Mouse (Mus musculus): ENCODE measurements around the gene Olfr520.
"Not testable (repeated sequence)": the region's sequence is repeated elsewhere in the genome, so short reads cannot be mapped to it uniquely, and the experiment has no call there.

Gene Olfr520

GRCm38 (mm10) chr7:99729973-99730372 lies at the start of gene Olfr520:
Gene Olfr520 (plus strand): TSS chr7:99730273.
- DNase-seq (ENCODE audit: low spot score) = peak; percentile 33

- DNase-seq (ENCODE audit: low spot score) = no peak
Observed at GRCm38 (mm10) chr7:99680771-99681170, 49.3 kb upstream of the Olfr520 start.

- DNase-seq (ENCODE audit: low spot score) = peak; percentile 25
Observed at GRCm38 (mm10) chr7:99684086-99684485, 46.0 kb upstream of the Olfr520 start.

GRCm38 (mm10) chr7:99690819-99691218 lies 39.3 kb upstream of the Olfr520 start:
- DNase-seq (ENCODE audit: low spot score) = no peak

GRCm38 (mm10) chr7:99692396-99692795 lies 37.7 kb upstream of the Olfr520 start:
- no peak for DNase-seq (ENCODE audit: low spot score)

- no peak for DNase-seq (ENCODE audit: low spot score)
Observed at GRCm38 (mm10) chr7:99693387-99693786, 36.7 kb upstream of the Olfr520 start.

- no peak for DNase-seq (ENCODE audit: low spot score)
Observed at GRCm38 (mm10) chr7:99693976-99694375, 36.1 kb upstream of the Olfr520 start.

- not testable (repeated sequence) for DNase-seq (ENCODE audit: low spot score)
Observed at GRCm38 (mm10) chr7:99694424-99694823, 35.6 kb upstream of the Olfr520 start.

GRCm38 (mm10) chr7:99695471-99696057 lies 34.5 kb upstream of the Olfr520 start:
- no peak for DNase-seq (ENCODE audit: low spot score)

- DNase-seq (ENCODE audit: low spot score) = peak; percentile 38
Observed at GRCm38 (mm10) chr7:99698576-99698975, 31.5 kb upstream of the Olfr520 start.

- DNase-seq (ENCODE audit: low spot score) = no peak
Observed at GRCm38 (mm10) chr7:99699106-99699505, 31.0 kb upstream of the Olfr520 start.

- DNase-seq (ENCODE audit: low spot score) = no peak
Observed at GRCm38 (mm10) chr7:99699709-99700151, 30.3 kb upstream of the Olfr520 start.

GRCm38 (mm10) chr7:99700641-99701040 lies 29.4 kb upstream of the Olfr520 start:
- no peak for DNase-seq (ENCODE audit: low spot score)

- DNase-seq (ENCODE audit: low spot score) = no peak
Observed at GRCm38 (mm10) chr7:99702201-99702600, 27.9 kb upstream of the Olfr520 start.

- DNase-seq (ENCODE audit: low spot score) = no peak
Observed at GRCm38 (mm10) chr7:99704736-99705519, 25.1 kb upstream of the Olfr520 start.

- peak; percentile 46 for DNase-seq (ENCODE audit: low spot score)
Observed at GRCm38 (mm10) chr7:99706341-99707037, 23.6 kb upstream of the Olfr520 start.

GRCm38 (mm10) chr7:99707038-99707595 lies 23.0 kb upstream of the Olfr520 start:
- peak; percentile 41 for DNase-seq (ENCODE audit: low spot score)

- peak; percentile 55 for DNase-seq (ENCODE audit: low spot score)
Observed at GRCm38 (mm10) chr7:99707671-99708070, 22.4 kb upstream of the Olfr520 start.

GRCm38 (mm10) chr7:99708301-99708721 lies 21.8 kb upstream of the Olfr520 start:
- peak; percentile 18 for DNase-seq (ENCODE audit: low spot score)

GRCm38 (mm10) chr7:99708750-99709149 lies 21.3 kb upstream of the Olfr520 start:
- DNase-seq (ENCODE audit: low spot score) = no peak

- DNase-seq (ENCODE audit: low spot score) = no peak
Observed at GRCm38 (mm10) chr7:99709992-99710391, 20.1 kb upstream of the Olfr520 start.

- DNase-seq (ENCODE audit: low spot score) = peak; percentile 68
Observed at GRCm38 (mm10) chr7:99710476-99710875, 19.6 kb upstream of the Olfr520 start.
